In the genomic region with DNA sequence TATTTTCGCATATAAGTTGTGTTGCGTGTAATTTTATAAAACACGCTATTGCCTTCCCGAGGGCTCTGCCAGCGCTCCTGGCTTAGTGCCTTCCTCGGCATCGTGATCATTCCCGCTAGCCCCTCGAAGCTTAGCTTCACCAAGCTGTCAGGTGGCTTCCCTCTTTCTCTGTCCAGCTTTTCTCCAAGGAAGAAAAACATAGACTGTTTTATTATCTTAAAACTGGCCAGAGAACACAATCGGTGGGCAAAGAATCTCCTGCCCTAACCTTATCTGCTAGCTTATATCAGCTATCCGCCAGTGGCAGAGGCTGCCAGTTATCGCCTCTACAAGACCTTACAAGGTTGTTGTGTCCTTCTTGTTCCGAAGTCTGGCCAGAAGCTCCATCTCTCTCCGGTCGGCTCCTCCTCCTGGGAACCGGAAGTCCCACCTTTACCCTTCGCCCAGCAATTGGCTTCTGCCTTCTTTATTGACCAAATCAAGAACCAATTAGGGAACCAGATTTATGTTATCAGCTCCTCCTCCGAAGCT, we compare ENCODE assay signal across 8 mouse cellular contexts. TPM values are rescaled to one million over a fixed set of nuclear protein-coding genes. Genes with fewer than 3 reads are reported as not detected.
DNase-seq lines count a peak whose midpoint lies in the region; ATAC-seq and TF ChIP-seq lines count a peak whose summit lies in the region.

No protein-coding gene starts in this region.

- peak overlapping the region; percentile 99 for H3K27ac ChIP-seq in heart, embryonic 12.5 days (ENCODE audit: poor library complexity, severe bottlenecking)
- H3K27ac ChIP-seq in liver, embryonic 12.5 days: peak overlapping the region; percentile 99
- peak overlapping the region; percentile 88 for H3K27ac ChIP-seq in stomach, embryonic 15.5 days

- peak overlapping the region; percentile 79 for H3ac ChIP-seq in C2C12 (ENCODE audit: control insufficient read depth, insufficient read length, low read depth)

- H3K9ac ChIP-seq in heart, embryonic 12.5 days: peak overlapping the region; percentile 84
- H3K9ac ChIP-seq in liver, embryonic 12.5 days: peak overlapping the region; percentile 84
- H3K9ac ChIP-seq in stomach, embryonic 15.5 days: peak overlapping the region; percentile 29; the same call in 1 of the 2 replicates

- H3K4me2 ChIP-seq in heart, embryonic 12.5 days: peak overlapping the region; percentile 86
- peak overlapping the region; percentile 85 for H3K4me2 ChIP-seq in liver, embryonic 12.5 days
- H3K4me2 ChIP-seq in stomach, embryonic 15.5 days: peak overlapping the region; percentile 79

- ATAC-seq in heart, embryonic 12.5 days (ENCODE audit: insufficient number of reproducible peaks, low FRiP score): peak; percentile 71
- ATAC-seq in liver, embryonic 12.5 days: peak; percentile 78
- ATAC-seq in stomach, embryonic 15.5 days (ENCODE audit: insufficient read depth, low FRiP score, low read depth): peak; percentile 75

- H3K79me2 ChIP-seq in C2C12 (ENCODE audit: control insufficient read depth, insufficient read depth): peaks cover 24% of the 10 kb centered on the region

- peak overlapping the region; percentile 37 for H3K4me3 ChIP-seq in C2C12 (ENCODE audit: insufficient read depth, poor library complexity, severe bottlenecking)
- H3K4me3 ChIP-seq in erythroblast, embryonic 14.5 days (replicated peaks): peak overlapping the region; percentile 75
- H3K4me3 ChIP-seq in heart, embryonic 12.5 days: peak overlapping the region; percentile 54
- H3K4me3 ChIP-seq in liver, embryonic 12.5 days: peak overlapping the region; percentile 69
- H3K4me3 ChIP-seq in stomach, embryonic 15.5 days (replicated peaks): peak overlapping the region; percentile 51

- peak; percentile 98 for DNase-seq in brain, embryonic 14.5 days (ENCODE audit: low read depth)
- peak; percentile 93 for DNase-seq in kidney, postnatal 10 days
- DNase-seq in natural killer cell, adult 2 months (ENCODE audit: low spot score in 2 of 2): peak; percentile 84

- H3K27me3 ChIP-seq in C2C12 (ENCODE audit: control insufficient read depth, insufficient read depth, insufficient read length): no peaks in the 10 kb centered on the region
- no peaks in the 10 kb centered on the region for H3K27me3 ChIP-seq in erythroblast, embryonic 14.5 days (ENCODE audit: control insufficient read depth)
- H3K27me3 ChIP-seq in heart, embryonic 12.5 days (replicated peaks): no peaks in the 10 kb centered on the region
- no peaks in the 10 kb centered on the region for H3K27me3 ChIP-seq in liver, embryonic 12.5 days (replicated peaks)
- H3K27me3 ChIP-seq in stomach, embryonic 15.5 days (replicated peaks): no peaks in the 10 kb centered on the region

- WGBS in heart, embryonic 12.5 days: 1% methylated on average over 18 of the region's 18 CpGs
- 2% methylated on average over 18 of the region's 18 CpGs for WGBS in liver, embryonic 12.5 days (ENCODE audit: insufficient replicate concordance)
- WGBS in stomach, embryonic 15.5 days: 2% methylated on average over 18 of the region's 18 CpGs

- H3K4me1 ChIP-seq in erythroblast, embryonic 14.5 days (ENCODE audit: control insufficient read depth): peaks cover 81% of the 10 kb centered on the region
- peaks cover 20% of the 10 kb centered on the region for H3K4me1 ChIP-seq in heart, embryonic 12.5 days (replicated peaks)
- peaks cover 62% of the 10 kb centered on the region for H3K4me1 ChIP-seq in liver, embryonic 12.5 days
- peaks cover 11% of the 10 kb centered on the region for H3K4me1 ChIP-seq in stomach, embryonic 15.5 days

- H3K36me3 ChIP-seq in C2C12 (ENCODE audit: control insufficient read depth, insufficient read depth): no peaks in the 10 kb centered on the region
- no peaks in the 10 kb centered on the region for H3K36me3 ChIP-seq in erythroblast, embryonic 14.5 days (ENCODE audit: control insufficient read depth)
- no peaks in the 10 kb centered on the region for H3K36me3 ChIP-seq in heart, embryonic 12.5 days
- 0 out of 2 replicates have a peak, but pooled peaks cover under 1% of the 10 kb centered on the region for H3K36me3 ChIP-seq in liver, embryonic 12.5 days
- no peaks in the 10 kb centered on the region for H3K36me3 ChIP-seq in stomach, embryonic 15.5 days

- no peaks in the 10 kb centered on the region for H3K9me3 ChIP-seq in erythroblast, embryonic 14.5 days (ENCODE audit: control insufficient read depth, low read length)
- no peaks in the 10 kb centered on the region for H3K9me3 ChIP-seq in heart, embryonic 12.5 days (replicated peaks)
- no peaks in the 10 kb centered on the region for H3K9me3 ChIP-seq in liver, embryonic 12.5 days (replicated peaks)
- no peaks in the 10 kb centered on the region for H3K9me3 ChIP-seq in stomach, embryonic 15.5 days

- no peak for TF ChIP-seq CTCF in C2C12 (IDR thresholded peaks at IDR 0.05; ENCODE audit: control insufficient read depth, insufficient read depth, insufficient read length)
- no peak for TF ChIP-seq CTCF in brain, embryonic 14.5 days (IDR thresholded peaks at IDR 0.05; ENCODE audit: borderline replicate concordance, extremely low read depth, insufficient read depth, insufficient read length)

- peaks cover 21% of the 10 kb centered on the region for H3K79me3 ChIP-seq in C2C12 (ENCODE audit: low read depth)

- peak; percentile 66; the same call in 1 of the 2 replicates for TF ChIP-seq POLR2A in brain, embryonic 14.5 days (IDR thresholded peaks at IDR 0.05; ENCODE audit: borderline replicate concordance, extremely low read depth, insufficient read depth, insufficient read length, poor library complexity, severe bottlenecking)

TF ChIP-seq in C2C12, 6 proteins besides CTCF, POLR2A, EP300 and RAD21:
- TF ChIP-seq MAX (IDR thresholded peaks at IDR 0.05) (peak; percentile 42), MYOD1 (IDR thresholded peaks at IDR 0.05; ENCODE audit: control insufficient read depth, insufficient read length, low read depth) (no peak)
TF ChIP-seq in C2C12: peak in this region for 1.

RNA-seq across cellular contexts. Expression of a gene that starts 3.6 kb away (rescaled TPM):
- polyA plus RNA-seq in C2C12 (2012; fragmentation: generic; extraction: Trizol): 35.0 TPM
- polyA plus RNA-seq in brain, embryonic 14.5 days (2012; rRNA removed): 115 and 170 TPM in 2 replicates
- polyA plus RNA-seq in erythroblast, embryonic 14.5 days (2012): 13.5 and 27.1 TPM in 2 replicates
- polyA plus RNA-seq in heart, embryonic 12.5 days (2016; fragmentation: Nextera tagmentation; extraction: Ambion mirVana): 60.8 and 62.7 TPM in 2 replicates
- 31.4 and 34.2 TPM in 2 replicates for polyA plus RNA-seq in liver, embryonic 12.5 days (2016; fragmentation: Nextera tagmentation; extraction: Ambion mirVana)
- polyA plus RNA-seq in stomach, embryonic 15.5 days (2015; fragmentation: Nextera tagmentation; extraction: Ambion mirVana): 40.3 and 45.5 TPM in 2 replicates

RNA-seq across cellular contexts. Expression of a gene that starts 3.9 kb away (rescaled TPM):
- 22.2 TPM for polyA plus RNA-seq in C2C12 (2012; fragmentation: generic; extraction: Trizol)
- polyA plus RNA-seq in brain, embryonic 14.5 days (2012; rRNA removed): 25.8 and 27.6 TPM in 2 replicates
- polyA plus RNA-seq in erythroblast, embryonic 14.5 days (2012): 0.78 and 0.81 TPM in 2 replicates
- polyA plus RNA-seq in heart, embryonic 12.5 days (2016; fragmentation: Nextera tagmentation; extraction: Ambion mirVana): 20.7 and 21.5 TPM in 2 replicates
- 42.2 and 44.4 TPM in 2 replicates for polyA plus RNA-seq in liver, embryonic 12.5 days (2016; fragmentation: Nextera tagmentation; extraction: Ambion mirVana)
- polyA plus RNA-seq in stomach, embryonic 15.5 days (2015; fragmentation: Nextera tagmentation; extraction: Ambion mirVana): 31.5 and 33.7 TPM in 2 replicates

RNA-seq across cellular contexts. Expression of a gene that starts 33.3 kb away (rescaled TPM):
- polyA plus RNA-seq in C2C12 (2012; fragmentation: generic; extraction: Trizol): 76.6 TPM
- polyA plus RNA-seq in brain, embryonic 14.5 days (2012; rRNA removed): 38.3 and 74.9 TPM in 2 replicates
- polyA plus RNA-seq in erythroblast, embryonic 14.5 days (2012): 20.3 and 26.6 TPM in 2 replicates
- polyA plus RNA-seq in heart, embryonic 12.5 days (2016; fragmentation: Nextera tagmentation; extraction: Ambion mirVana): 79.4 and 85.9 TPM in 2 replicates
- polyA plus RNA-seq in liver, embryonic 12.5 days (2016; fragmentation: Nextera tagmentation; extraction: Ambion mirVana): 142 TPM in 2 replicates
- 134 and 146 TPM in 2 replicates for polyA plus RNA-seq in stomach, embryonic 15.5 days (2015; fragmentation: Nextera tagmentation; extraction: Ambion mirVana)

RNA-seq across cellular contexts. Expression of a gene that starts 37.2 kb away (rescaled TPM):
- polyA plus RNA-seq in C2C12 (2012; fragmentation: generic; extraction: Trizol): 76.2 TPM
- polyA plus RNA-seq in brain, embryonic 14.5 days (2012; rRNA removed): 24.1 and 33.6 TPM in 2 replicates
- 0.13 and 0.15 TPM in 2 replicates for polyA plus RNA-seq in erythroblast, embryonic 14.5 days (2012)
- polyA plus RNA-seq in heart, embryonic 12.5 days (2016; fragmentation: Nextera tagmentation; extraction: Ambion mirVana): 64.3 and 67.5 TPM in 2 replicates
- polyA plus RNA-seq in liver, embryonic 12.5 days (2016; fragmentation: Nextera tagmentation; extraction: Ambion mirVana): 54.7 and 61.0 TPM in 2 replicates
- 55.9 and 63.0 TPM in 2 replicates for polyA plus RNA-seq in stomach, embryonic 15.5 days (2015; fragmentation: Nextera tagmentation; extraction: Ambion mirVana)

RNA-seq across cellular contexts. Expression of a gene that starts 44.2 kb away (rescaled TPM):
- 0.88 TPM for polyA plus RNA-seq in C2C12 (2012; fragmentation: generic; extraction: Trizol)
- polyA plus RNA-seq in brain, embryonic 14.5 days (2012; rRNA removed): 3.0 and 4.6 TPM in 2 replicates
- not detected in 2 replicates for polyA plus RNA-seq in erythroblast, embryonic 14.5 days (2012)
- 1.4 and 2.2 TPM in 2 replicates for polyA plus RNA-seq in heart, embryonic 12.5 days (2016; fragmentation: Nextera tagmentation; extraction: Ambion mirVana)
- 0.87 and 0.90 TPM in 2 replicates for polyA plus RNA-seq in liver, embryonic 12.5 days (2016; fragmentation: Nextera tagmentation; extraction: Ambion mirVana)
- 5.1 and 5.3 TPM in 2 replicates for polyA plus RNA-seq in stomach, embryonic 15.5 days (2015; fragmentation: Nextera tagmentation; extraction: Ambion mirVana)

Comparison
In these comparisons a context has a peak if more than half of its experiments do, and no peak if none do; other contexts are left out.
1. Peak in every context shown above with its lines: DNase-seq, ATAC-seq, H3K4me3 ChIP-seq and H3K27ac ChIP-seq.
2. H3K9ac ChIP-seq: peak in every context shown above with its lines; median percentile 84 in heart, embryonic 12.5 days; 84 in liver, embryonic 12.5 days; 29 in stomach, embryonic 15.5 days.
3. RNA of a gene that starts 3.9 kb away (polyA plus RNA-seq): 42.2 to 44.4 TPM in liver, embryonic 12.5 days, 31.5 to 33.7 TPM in stomach, embryonic 15.5 days, 25.8 to 27.6 TPM in brain, embryonic 14.5 days, 22.2 TPM in C2C12 (single experiment) and 20.7 to 21.5 TPM in heart, embryonic 12.5 days; 0.78 to 0.81 TPM in erythroblast, embryonic 14.5 days; every median in the first group is over 10 times any median in the second.